Mouse (Mus musculus) neural tube, embryonic 15.5 days (tissue): ENCODE data around the gene Zfp692. TPM values are rescaled to one million over a fixed set of nuclear protein-coding genes. Genes with fewer than 3 reads are reported as not detected.
"Not testable (repeated sequence)": the region's sequence is repeated elsewhere in the genome, so short reads cannot be mapped to it uniquely, and the experiment has no call there.

Experiments used
- ATAC-seq: fragments of 200-750 bp; cut with Nextera tagmentation; 2 replicates; pipeline ENCODE4 v1.8.0; 2017; ENCODE audit warnings: mild to moderate bottlenecking, moderate TSS enrichment, moderate library complexity; ENCODE audit not compliant: low FRiP score
- H3K27ac ChIP-seq: fragments of 300-500 bp; sonication (generic); replicated peaks from 2 replicates; pipeline ENCODE4 v1.5.1; 2015; ENCODE audit warnings: mild to moderate bottlenecking, inconsistent platforms
- H3K27me3 ChIP-seq: fragments of 300-500 bp; sonication (generic); replicated peaks from 2 replicates; pipeline ENCODE4 v1.6.1; 2015; ENCODE audit warnings: inconsistent platforms
- H3K36me3 ChIP-seq: fragments of 300-500 bp; sonication (generic); 2 replicates; pipeline ENCODE4 v1.6.1; 2015; ENCODE audit warnings: inconsistent platforms
- H3K4me1 ChIP-seq: fragments of 300-500 bp; sonication (generic); 2 replicates; pipeline ENCODE4 v1.6.1; 2015; ENCODE audit warnings: inconsistent platforms
- H3K4me2 ChIP-seq: fragments of 300-500 bp; sonication (generic); 2 replicates; pipeline ENCODE4 v1.6.1; 2015; ENCODE audit warnings: inconsistent platforms, mild to moderate bottlenecking, moderate library complexity
- H3K4me3 ChIP-seq: fragments of 300-500 bp; sonication (generic); replicated peaks from 2 replicates; pipeline ENCODE4 v1.5.1; 2015; ENCODE audit warnings: mild to moderate bottlenecking, inconsistent platforms
- H3K9ac ChIP-seq: fragments of 300-500 bp; sonication (generic); replicated peaks from 2 replicates; pipeline ENCODE4 v1.6.1; 2015; ENCODE audit warnings: mild to moderate bottlenecking, inconsistent platforms
- H3K9me3 ChIP-seq: fragments of 300-500 bp; sonication (generic); replicated peaks from 2 replicates; pipeline ENCODE4 v1.6.1; 2016; ENCODE audit warnings: inconsistent platforms
- WGBS: fragments of 180-500 bp; shearing (Covaris S2); methylation state at CpG from one replicate; pipeline ENCODE4 v1.1.7; 2015; ENCODE audit warnings: mixed read lengths; 5-methylcytosine and 5-hydroxymethylcytosine counted together
- polyA plus RNA-seq: library from polyadenylated mRNA; unstranded; fragments of >200 nt; fragmentation: Nextera tagmentation; extraction: Ambion mirVana; gene quantifications from 2 replicates; pipeline ENCODE4 v1.2.1, GENCODE M21; 2015

Gene Zfp692
- polyA plus RNA-seq, 1 experiment from 2014 or later: 33.3 TPM

GRCm38 (mm10) chr11:58362562-58362961 lies 55.7 kb downstream of the Zfp692 start:
- WGBS: no CpG with 5 or more reads among the region's 6 CpGs
- H3K4me2 ChIP-seq, ATAC-seq: not testable (repeated sequence)

More at GRCm38 (mm10) chr11:58362562-58362961, 55.7 kb downstream of the Zfp692 start:
- not testable (repeated sequence) for H3K27ac ChIP-seq, H3K4me1 ChIP-seq, H3K9ac ChIP-seq, H3K9me3 ChIP-seq, H3K27me3 ChIP-seq, H3K36me3 ChIP-seq, H3K4me3 ChIP-seq

Other genes with a start within 250 kb of the Zfp692 start
- gene Gm12248, start 213.9 kb upstream of the Zfp692 start, polyA plus RNA-seq: not detected in 2 replicates
- 99.6 and 105 TPM in 2 replicates for gene Cnot8, start 202.9 kb upstream of the Zfp692 start, polyA plus RNA-seq
- 12.2 and 18.5 TPM in 2 replicates for gene Gemin5, start 138.5 kb upstream of the Zfp692 start, polyA plus RNA-seq
- gene Mrpl22, start 135.4 kb upstream of the Zfp692 start, polyA plus RNA-seq: 99.2 and 107 TPM in 2 replicates
- 2.4 and 8.2 TPM in 2 replicates for gene Igtp, start 107.5 kb upstream of the Zfp692 start, polyA plus RNA-seq
- gene Irgm2, start 107.5 kb upstream of the Zfp692 start, polyA plus RNA-seq: 1.3 and 3.4 TPM in 2 replicates
- gene 4930438A08Rik, start 32.3 kb upstream of the Zfp692 start, polyA plus RNA-seq: not detected in 2 replicates
- gene Zfp672, start 23.3 kb downstream of the Zfp692 start, polyA plus RNA-seq: 37.9 and 44.8 TPM in 2 replicates
- 47.1 and 47.7 TPM in 2 replicates for gene Sh3bp5l, start 23.7 kb downstream of the Zfp692 start, polyA plus RNA-seq
- 0.37 and 19.8 TPM in 2 replicates for gene Lypd8, start 72.0 kb downstream of the Zfp692 start, polyA plus RNA-seq
- not detected in 2 replicates for gene 1810065E05Rik, start 114.0 kb downstream of the Zfp692 start, polyA plus RNA-seq
- not detected in 2 replicates for gene Gm12253, start 125.5 kb downstream of the Zfp692 start, polyA plus RNA-seq
- not detected in 2 replicates for gene Lypd9, start 145.9 kb downstream of the Zfp692 start, polyA plus RNA-seq
- gene Olfr30, start 155.2 kb downstream of the Zfp692 start, polyA plus RNA-seq: not detected in 2 replicates
- not detected in 2 replicates for gene Olfr332, start 185.5 kb downstream of the Zfp692 start, polyA plus RNA-seq
- not detected in 2 replicates for gene Olfr331, start 195.5 kb downstream of the Zfp692 start, polyA plus RNA-seq
- 0.15 and 0.20 TPM in 2 replicates for gene Olfr330, start 227.8 kb downstream of the Zfp692 start, polyA plus RNA-seq
- gene Olfr329-ps, start 239.4 kb downstream of the Zfp692 start, polyA plus RNA-seq: 0.09 TPM in 1 of 2 replicates, not detected in the other
- 0.06 and 0.10 TPM in 2 replicates for gene Olfr328, start 248.6 kb downstream of the Zfp692 start, polyA plus RNA-seq